In the genomic region with DNA sequence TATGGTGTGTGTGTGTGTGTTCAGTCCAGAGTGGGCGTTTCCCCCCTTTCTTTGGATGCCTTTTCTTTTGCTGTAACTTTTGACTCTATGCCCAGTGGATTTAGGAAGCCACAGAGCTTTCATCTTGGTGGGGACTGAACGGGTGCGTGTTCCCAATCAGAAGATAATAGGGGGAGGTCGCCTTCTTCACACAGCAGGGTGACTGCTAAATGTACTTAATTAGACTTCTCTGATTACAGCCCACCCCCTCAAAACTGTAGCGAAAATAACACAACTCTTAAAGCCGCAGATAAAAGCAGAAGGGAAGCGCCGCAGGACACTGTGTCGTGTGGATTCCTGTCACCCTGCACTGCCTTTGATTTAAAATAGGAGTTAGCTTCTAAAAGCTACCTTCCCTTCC, we compare ENCODE assay signal across 21 mouse cellular contexts.
DNase-seq lines count a peak whose midpoint lies in the region; ATAC-seq and TF ChIP-seq lines count a peak whose summit lies in the region.
"Had no signal": no experiment of that assay in that cellular context is flagged by ENCODE, and none has a peak within 500 bp of the region (broad histone marks: within the 10 kb centered on the region; RNA-seq: fewer than 3 reads in every experiment).

No protein-coding gene starts in this region.

- 0 out of 2 replicates have a peak, but pooled peaks cover 3% of the 10 kb centered on the region for H3K36me3 ChIP-seq in forebrain, postnatal 0 days (ENCODE audit: insufficient read depth)
- no peaks in the 10 kb centered on the region; the same call in 1 of the 2 replicates for H3K36me3 ChIP-seq in forebrain, embryonic 12.5 days (replicated peaks)
- peaks cover 4% of the 10 kb centered on the region; the same call in 1 of the 2 replicates for H3K36me3 ChIP-seq in hindbrain, postnatal 0 days (ENCODE audit: insufficient read depth, low read length)
- no peaks in the 10 kb centered on the region for H3K36me3 ChIP-seq in hindbrain, embryonic 11.5 days (ENCODE audit: control insufficient read depth, insufficient read depth, low read length)
- no peaks in the 10 kb centered on the region for H3K36me3 ChIP-seq in neural tube, embryonic 15.5 days
- H3K36me3 ChIP-seq: embryonic facial prominence, embryonic 15.5 days; G1E had no signal

- H3K4me3 ChIP-seq in cerebellum, adult 2 months (replicated peaks; ENCODE audit: insufficient read depth, low read depth, low read length) = no peak overlapping the region
- no peak overlapping the region for H3K4me3 ChIP-seq in forebrain, postnatal 0 days (ENCODE audit: low read depth, low read length)
- no peak overlapping the region for H3K4me3 ChIP-seq in forebrain, embryonic 12.5 days (replicated peaks)
- no peak overlapping the region for H3K4me3 ChIP-seq in hindbrain, postnatal 0 days (ENCODE audit: low read length)
- no peak overlapping the region for H3K4me3 ChIP-seq in hindbrain, embryonic 11.5 days (ENCODE audit: low read depth, low read length)
- H3K4me3 ChIP-seq in neural tube, embryonic 15.5 days (replicated peaks) = no peak overlapping the region
- H3K4me3 ChIP-seq: embryonic facial prominence, embryonic 15.5 days; erythroblast, embryonic 14.5 days; gastrocnemius, adult 2 months had no signal

- H3K27me3 ChIP-seq in cerebellum, adult 2 months (ENCODE audit: control insufficient read depth, insufficient read depth, low read length) = no peaks in the 10 kb centered on the region
- no peaks in the 10 kb centered on the region for H3K27me3 ChIP-seq in forebrain, postnatal 0 days (ENCODE audit: insufficient read depth, low read length)
- peaks cover 15% of the 10 kb centered on the region for H3K27me3 ChIP-seq in forebrain, embryonic 12.5 days
- H3K27me3 ChIP-seq in hindbrain, postnatal 0 days (ENCODE audit: insufficient read depth, low read length) = no peaks in the 10 kb centered on the region
- H3K27me3 ChIP-seq in hindbrain, embryonic 11.5 days (ENCODE audit: control insufficient read depth, insufficient read depth, low read length) = no peaks in the 10 kb centered on the region
- H3K27me3 ChIP-seq in neural tube, embryonic 15.5 days (replicated peaks) = no peaks in the 10 kb centered on the region
- H3K27me3 ChIP-seq: embryonic facial prominence, embryonic 15.5 days had no signal

- no peak overlapping the region for H3K9ac ChIP-seq in forebrain, postnatal 0 days
- H3K9ac ChIP-seq in forebrain, embryonic 12.5 days = no peak overlapping the region
- no peak overlapping the region for H3K9ac ChIP-seq in hindbrain, postnatal 0 days (replicated peaks; ENCODE audit: low read length)
- H3K9ac ChIP-seq in hindbrain, embryonic 11.5 days (ENCODE audit: low read depth, low read length) = no peak overlapping the region
- H3K9ac ChIP-seq in neural tube, embryonic 15.5 days (replicated peaks) = no peak overlapping the region
- H3K9ac ChIP-seq: embryonic facial prominence, embryonic 15.5 days had no signal

- H3K4me1 ChIP-seq in cerebellum, adult 2 months (ENCODE audit: control insufficient read depth, insufficient read depth, low read length) = peaks cover 16% of the 10 kb centered on the region; the same call in 1 of the 2 replicates
- H3K4me1 ChIP-seq in forebrain, postnatal 0 days (ENCODE audit: insufficient read depth) = peaks cover 23% of the 10 kb centered on the region
- peaks cover 14% of the 10 kb centered on the region for H3K4me1 ChIP-seq in forebrain, embryonic 12.5 days
- peaks cover 21% of the 10 kb centered on the region for H3K4me1 ChIP-seq in hindbrain, postnatal 0 days (ENCODE audit: insufficient read depth, low read length)
- no peaks in the 10 kb centered on the region for H3K4me1 ChIP-seq in hindbrain, embryonic 11.5 days (replicated peaks; ENCODE audit: control insufficient read depth, insufficient read depth, low read length)
- H3K4me1 ChIP-seq in neural tube, embryonic 15.5 days = peaks cover 24% of the 10 kb centered on the region

- TF ChIP-seq POLR2A in cerebellum, adult 2 months (IDR thresholded peaks at IDR 0.05; ENCODE audit: borderline replicate concordance, insufficient read depth, low read length) = no peak

- H3K4me2 ChIP-seq in forebrain, postnatal 0 days (ENCODE audit: low read depth) = no peak overlapping the region
- no peak overlapping the region for H3K4me2 ChIP-seq in forebrain, embryonic 12.5 days
- no peak overlapping the region; the same call in 1 of the 2 replicates for H3K4me2 ChIP-seq in hindbrain, postnatal 0 days (ENCODE audit: low read depth, low read length)
- no peak overlapping the region for H3K4me2 ChIP-seq in hindbrain, embryonic 11.5 days (replicated peaks; ENCODE audit: low read depth, low read length)
- no peak overlapping the region for H3K4me2 ChIP-seq in neural tube, embryonic 15.5 days
- H3K4me2 ChIP-seq: embryonic facial prominence, embryonic 15.5 days had no signal

- H3K9me3 ChIP-seq in forebrain, postnatal 0 days (ENCODE audit: low read length) = no peaks in the 10 kb centered on the region
- no peaks in the 10 kb centered on the region for H3K9me3 ChIP-seq in forebrain, embryonic 12.5 days
- H3K9me3 ChIP-seq in hindbrain, postnatal 0 days (ENCODE audit: low read length) = no peaks in the 10 kb centered on the region
- H3K9me3 ChIP-seq in hindbrain, embryonic 11.5 days (ENCODE audit: control insufficient read depth, low read length) = no peaks in the 10 kb centered on the region
- H3K9me3 ChIP-seq in neural tube, embryonic 15.5 days (replicated peaks) = no peaks in the 10 kb centered on the region
- H3K9me3 ChIP-seq: embryonic facial prominence, embryonic 15.5 days had no signal

- peak; percentile 18 for DNase-seq in cerebellum, adult 9-10 months
- no peak for DNase-seq in cerebellum, adult 2 months
- peak; percentile 27 for DNase-seq in forebrain, postnatal 0 days
- DNase-seq in hindbrain, postnatal 0 days (ENCODE audit: low spot score) = no peak
- no peak for DNase-seq in hindbrain, embryonic 11.5 days (ENCODE audit: low spot score)
- no peak for DNase-seq in neural tube, embryonic 10.5 days (ENCODE audit: extremely low spot score, low spot score)
- DNase-seq: adrenal gland, adult 8-10 months; adrenal gland, postnatal 36 days; B cell, adult 2 months; gastrocnemius, adult 2 months; gastrocnemius, postnatal 36 days; heart, adult 11 months; heart, postnatal 10 days; kidney, adult 2 months had no signal

- 75% methylated on average over 9 of the region's 9 CpGs for WGBS in cerebellum, adult 2 months
- 9% methylated on average over 9 of the region's 9 CpGs for WGBS in forebrain, postnatal 0 days
- 23% methylated on average over 9 of the region's 9 CpGs for WGBS in forebrain, embryonic 12.5 days
- 36% methylated on average over 9 of the region's 9 CpGs for WGBS in hindbrain, postnatal 0 days
- WGBS in hindbrain, embryonic 11.5 days = 64% methylated on average over 9 of the region's 9 CpGs
- WGBS in neural tube, embryonic 15.5 days = 42% methylated on average over 9 of the region's 9 CpGs

- TF ChIP-seq CTCF in cerebellum, adult 2 months (IDR thresholded peaks at IDR 0.05; ENCODE audit: borderline replicate concordance, insufficient read depth, low read depth, low read length) = no peak
- no peak for TF ChIP-seq CTCF in forebrain, postnatal 0 days (IDR thresholded peaks at IDR 0.05; ENCODE audit: low read depth)
- no peak for TF ChIP-seq CTCF in hindbrain, postnatal 0 days (IDR thresholded peaks at IDR 0.05; ENCODE audit: low read depth)

- no peak overlapping the region for H3K27ac ChIP-seq in cerebellum, adult 2 months (ENCODE audit: insufficient read depth, low read length)
- H3K27ac ChIP-seq in forebrain, postnatal 0 days (ENCODE audit: low read depth, low read length) = no peak overlapping the region
- H3K27ac ChIP-seq in forebrain, embryonic 12.5 days = no peak overlapping the region
- H3K27ac ChIP-seq in hindbrain, postnatal 0 days = peak overlapping the region; percentile 41; the same call in 1 of the 2 replicates
- no peak overlapping the region for H3K27ac ChIP-seq in hindbrain, embryonic 11.5 days (ENCODE audit: low read depth, low read length)
- no peak overlapping the region for H3K27ac ChIP-seq in neural tube, embryonic 15.5 days (replicated peaks)
- H3K27ac ChIP-seq: embryonic facial prominence, embryonic 15.5 days; gastrocnemius, adult 2 months had no signal

- peak; percentile 26; the same call in 1 of the 2 replicates for ATAC-seq in forebrain, postnatal 0 days
- ATAC-seq in forebrain, embryonic 12.5 days (ENCODE audit: low FRiP score) = no peak
- ATAC-seq in hindbrain, postnatal 0 days = no peak
- no peak for ATAC-seq in hindbrain, embryonic 11.5 days (ENCODE audit: low FRiP score)
- ATAC-seq in neural tube, embryonic 15.5 days (ENCODE audit: low FRiP score) = 0 out of 2 replicates have a peak, but pooled peaks have one; percentile 30
- ATAC-seq: CD4-positive, CD25-positive, alpha-beta regulatory T cell, adult 4 months; intestine, embryonic 16.5 days had no signal

Comparison
In these comparisons a context has a peak if more than half of its experiments do, and no peak if none do; other contexts are left out.
1. DNase-seq: peak in cerebellum, adult 9-10 months (single experiment) and forebrain, postnatal 0 days (single experiment); none in cerebellum, adult 2 months (0 of 2), hindbrain, postnatal 0 days (single experiment), hindbrain, embryonic 11.5 days (single experiment) and neural tube, embryonic 10.5 days (single experiment).
2. ATAC-seq: peak in forebrain, postnatal 0 days (single experiment) and neural tube, embryonic 15.5 days (single experiment); none in forebrain, embryonic 12.5 days (single experiment), hindbrain, postnatal 0 days (single experiment) and hindbrain, embryonic 11.5 days (single experiment).